Mouse (Mus musculus) limb, embryonic 14.5 days (tissue): ENCODE data around the gene Faim. TPM values are rescaled to one million over a fixed set of nuclear protein-coding genes. Genes with fewer than 3 reads are reported as not detected.

Experiments used
- ATAC-seq: fragments of 200-750 bp; cut with Nextera tagmentation; 2 replicates; pipeline ENCODE4 v1.8.0; 2017; ENCODE audit warnings: low read depth, moderate number of reproducible peaks, moderate TSS enrichment; ENCODE audit not compliant: low FRiP score
- DNase-seq: peaks from one replicate; pipeline ENCODE4 v3.0.0-alpha.2; 2015; ENCODE audit warnings: low spot score
- H3K27ac ChIP-seq: fragments of 300-500 bp; sonication (generic); replicated peaks from 2 replicates; pipeline ENCODE4 v1.5.1; 2014; ENCODE audit warnings: low read depth, mild to moderate bottlenecking, low read length, moderate library complexity, mixed read lengths
- H3K27me3 ChIP-seq: fragments of 300-500 bp; sonication (generic); 2 replicates; pipeline ENCODE4 v1.6.1; 2014; ENCODE audit warnings: low read length, mixed read lengths; ENCODE audit not compliant: control insufficient read depth, insufficient read depth
- H3K36me3 ChIP-seq: fragments of 300-500 bp; sonication (generic); 2 replicates; pipeline ENCODE4 v1.6.1; 2014; ENCODE audit warnings: mild to moderate bottlenecking, low read length, moderate library complexity, mixed read lengths; ENCODE audit not compliant: control insufficient read depth, insufficient read depth
- H3K4me1 ChIP-seq: fragments of 300-500 bp; sonication (generic); 2 replicates; pipeline ENCODE4 v1.6.1; 2014; ENCODE audit warnings: antibody characterized with exemption, low read length, mixed read lengths; ENCODE audit not compliant: control insufficient read depth, insufficient read depth
- H3K4me2 ChIP-seq: fragments of 300-500 bp; sonication (generic); replicated peaks from 2 replicates; pipeline ENCODE4 v1.6.1; 2014; ENCODE audit warnings: low read depth, mild to moderate bottlenecking, low read length, moderate library complexity; ENCODE audit not compliant: severe bottlenecking
- H3K4me3 ChIP-seq: fragments of 300-500 bp; sonication (generic); replicated peaks from 2 replicates; pipeline ENCODE4 v1.5.1; 2014; ENCODE audit warnings: low read length
- H3K9ac ChIP-seq: fragments of 300-500 bp; sonication (generic); 2 replicates; pipeline ENCODE4 v1.6.1; 2014; ENCODE audit warnings: mild to moderate bottlenecking, low read depth, low read length, moderate library complexity; ENCODE audit not compliant: severe bottlenecking
- H3K9me3 ChIP-seq: fragments of 300-500 bp; sonication (generic); 2 replicates; pipeline ENCODE4 v1.6.1; 2016; ENCODE audit warnings: low read length; ENCODE audit not compliant: control insufficient read depth
- POLR2A ChIP-seq: fragments of 200-500 bp; IDR thresholded peaks from 2 replicates; pipeline ENCODE4 v1.8.0; 2012; ENCODE audit warnings: inconsistent platforms, mild to moderate bottlenecking, moderate library complexity, borderline replicate concordance; ENCODE audit not compliant: insufficient read depth, insufficient read length; ENCODE audit errors: extremely low read depth
- WGBS: fragments of 180-500 bp; shearing (Covaris S2); extraction: QIAGEN DNeasy Blood & Tissue Kit; methylation state at CpG from one replicate; pipeline ENCODE4 v1.1.7; 2014; 5-methylcytosine and 5-hydroxymethylcytosine counted together
- polyA plus RNA-seq, 2 experiments: library from polyadenylated mRNA; depleted of rRNA in 1 of 2; stranded (reverse) in 1 of 2; unstranded in 1 of 2; fragments of >200 nt; fragmentation: Nextera tagmentation in 1 of 2; extraction: Ambion mirVana in 1 of 2; gene quantifications; 2 replicates each; pipeline versions ENCODE4 v1.2.1 to v1.2.3; 2012 to 2014

The Faim gene
- polyA plus RNA-seq, 2 experiments = 14.2 to 41.5 TPM

- no peak overlapping the region for H3K4me3 ChIP-seq
- no peaks in the 10 kb centered on the region for H3K9me3 ChIP-seq
- H3K4me2 ChIP-seq = no peak overlapping the region
- no peak for DNase-seq
- TF ChIP-seq POLR2A = no peak
- H3K27me3 ChIP-seq = no peaks in the 10 kb centered on the region
- 90% methylated on average over 3 of the region's 3 CpGs for WGBS
- no peak overlapping the region for H3K27ac ChIP-seq
- no peaks in the 10 kb centered on the region for H3K36me3 ChIP-seq
- H3K4me1 ChIP-seq = no peaks in the 10 kb centered on the region
- ATAC-seq = no peak
- no peak overlapping the region for H3K9ac ChIP-seq
Observed at GRCm38 (mm10) chr9:99009898-99010199, 23.7 kb downstream of the Faim start.

- Histone ChIP-seq H3K9ac (no peak overlapping the region), H3K27me3 (no peaks in the 10 kb centered on the region), H3K27ac (no peak overlapping the region), H3K4me2 (no peak overlapping the region), H3K36me3 (no peaks in the 10 kb centered on the region), H3K4me1 (no peaks in the 10 kb centered on the region), H3K4me3 (no peak overlapping the region), H3K9me3 (no peaks in the 10 kb centered on the region)
- no peak for TF ChIP-seq POLR2A
- DNase-seq (no peak), ATAC-seq (no peak)
- WGBS = 66% methylated on average over 3 of the region's 3 CpGs
Observed at GRCm38 (mm10) chr9:99016301-99016700, 30.1 kb downstream of the Faim start.

GRCm38 (mm10) chr9:99016759-99017158 lies 30.6 kb downstream of the Faim start:
- no peak overlapping the region for H3K4me3 ChIP-seq
- H3K4me2 ChIP-seq = no peak overlapping the region
- no peak for TF ChIP-seq POLR2A
- H3K27me3 ChIP-seq = no peaks in the 10 kb centered on the region
- H3K27ac ChIP-seq = no peak overlapping the region
- ATAC-seq (no peak), DNase-seq (no peak)
- H3K36me3 ChIP-seq = no peaks in the 10 kb centered on the region
- H3K9me3 ChIP-seq = no peaks in the 10 kb centered on the region
- no peak overlapping the region for H3K9ac ChIP-seq
- 72% methylated on average over 3 of the region's 3 CpGs for WGBS
- no peaks in the 10 kb centered on the region for H3K4me1 ChIP-seq

GRCm38 (mm10) chr9:99017679-99018078 lies 31.5 kb downstream of the Faim start:
- H3K9ac ChIP-seq = no peak overlapping the region
- no peak for ATAC-seq
- H3K27ac ChIP-seq = no peak overlapping the region
- no peak overlapping the region for H3K4me2 ChIP-seq
- 76% methylated on average over 6 of the region's 6 CpGs for WGBS
- H3K27me3 ChIP-seq = no peaks in the 10 kb centered on the region
- no peaks in the 10 kb centered on the region for H3K9me3 ChIP-seq
- H3K4me3 ChIP-seq = no peak overlapping the region
- no peak for DNase-seq
- no peaks in the 10 kb centered on the region for H3K4me1 ChIP-seq
- no peaks in the 10 kb centered on the region for H3K36me3 ChIP-seq
- TF ChIP-seq POLR2A = no peak

- Histone ChIP-seq H3K4me2 (no peak overlapping the region), H3K27ac (no peak overlapping the region), H3K36me3 (no peaks in the 10 kb centered on the region), H3K27me3 (no peaks in the 10 kb centered on the region), H3K9me3 (no peaks in the 10 kb centered on the region), H3K4me3 (no peak overlapping the region), H3K4me1 (no peaks in the 10 kb centered on the region), H3K9ac (no peak overlapping the region)
- ATAC-seq (no peak), DNase-seq (no peak)
- WGBS = 50% methylated on average over 5 of the region's 5 CpGs
- no peak for TF ChIP-seq POLR2A
Observed at GRCm38 (mm10) chr9:99021166-99021565, 35.0 kb downstream of the Faim start.

- Histone ChIP-seq H3K4me3 (no peak overlapping the region), H3K4me1 (no peaks in the 10 kb centered on the region), H3K9me3 (no peaks in the 10 kb centered on the region), H3K27me3 (no peaks in the 10 kb centered on the region), H3K27ac (no peak overlapping the region), H3K4me2 (no peak overlapping the region), H3K9ac (no peak overlapping the region), H3K36me3 (no peaks in the 10 kb centered on the region)
- no peak for DNase-seq
- WGBS = 79% methylated on average over 4 of the region's 4 CpGs
- no peak for TF ChIP-seq POLR2A
- ATAC-seq = no peak
Observed at GRCm38 (mm10) chr9:99021751-99022150, 35.6 kb downstream of the Faim start.
